Mouse (Mus musculus): Measurements from ENCODE around the gene Map3k3.

The Map3k3 gene

DNA sequence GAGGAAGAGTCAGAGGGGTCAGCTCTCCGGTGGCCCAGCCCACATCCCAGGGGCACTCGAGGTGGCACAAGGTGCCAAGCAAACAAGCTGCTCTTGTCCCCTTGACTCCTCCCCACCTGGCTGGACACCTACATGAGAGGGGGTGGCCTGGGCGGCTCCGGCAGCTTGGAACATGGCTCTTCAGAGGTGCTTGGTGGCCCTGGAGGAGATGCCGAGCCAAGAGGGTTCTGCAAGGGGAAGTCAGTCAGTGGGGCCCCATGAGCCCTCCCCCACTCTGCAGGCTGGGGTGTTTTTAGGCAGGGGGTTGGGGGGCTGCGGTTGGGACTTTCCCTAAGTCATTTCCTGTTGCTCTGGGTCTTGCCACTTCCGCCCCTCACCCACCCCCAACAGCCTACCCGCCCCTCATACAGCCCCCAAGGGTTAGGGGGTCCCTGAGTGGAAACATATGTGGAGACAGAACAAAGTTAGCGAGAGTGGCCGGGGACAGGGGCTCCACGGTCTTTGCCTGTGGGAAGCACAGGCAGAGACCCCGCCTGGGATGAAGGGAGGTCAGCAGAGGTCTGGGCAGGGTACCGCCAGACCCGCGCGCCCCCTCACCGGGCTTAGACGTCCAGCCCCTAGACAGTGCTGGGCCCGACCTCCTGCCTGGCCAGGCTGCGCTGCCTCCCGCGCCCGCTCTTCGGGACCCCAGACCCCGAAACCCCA, 75.0 kb downstream of the Map3k3 start:
- peak; percentile 58 for DNase-seq

DNA sequence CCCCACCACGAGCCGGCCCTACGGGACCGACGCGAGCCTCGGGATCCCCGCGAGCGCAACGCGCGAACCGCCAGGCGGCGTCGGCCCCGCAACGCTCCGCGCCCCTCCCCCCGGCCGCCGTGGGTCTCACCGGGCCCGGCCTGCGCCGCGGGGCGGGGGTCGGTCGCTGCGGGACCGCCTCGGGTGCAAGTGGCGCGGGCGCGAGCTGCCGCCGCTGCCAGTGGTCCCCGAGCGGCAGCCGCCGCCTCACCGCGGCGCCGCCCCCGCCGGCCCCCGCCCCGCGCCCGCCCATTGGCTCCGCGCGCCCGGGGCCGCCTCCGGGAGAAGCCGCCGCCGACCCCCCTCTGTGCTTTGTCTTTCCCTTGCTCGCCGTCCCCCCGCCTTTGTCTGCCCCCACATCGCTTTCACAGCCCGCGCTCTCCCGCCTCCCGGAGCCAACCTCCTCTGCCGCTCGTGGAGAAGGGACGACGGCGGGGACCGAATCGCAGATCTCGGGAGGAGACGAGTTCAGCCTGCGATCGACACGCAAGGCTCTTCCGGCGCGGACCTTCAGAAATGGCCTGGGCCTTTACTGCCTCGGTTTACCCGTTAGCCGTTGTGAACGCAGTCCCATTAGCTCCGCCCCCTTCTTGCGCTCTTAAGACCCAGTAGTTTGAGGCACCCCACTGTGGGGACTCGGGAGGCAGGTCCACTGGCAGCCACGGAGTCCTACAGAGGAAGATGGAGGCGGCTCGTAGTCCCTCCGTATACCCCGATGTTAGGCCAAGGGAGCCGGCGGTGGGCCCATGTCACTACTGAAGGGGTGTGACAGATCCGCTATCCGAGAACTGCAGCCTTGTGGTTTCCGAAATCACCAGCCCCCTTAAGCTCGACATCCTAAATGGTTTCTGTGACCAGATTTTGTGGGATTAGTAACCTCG, 75.8 kb downstream of the Map3k3 start:
- DNase-seq = peak; percentile 85

DNA sequence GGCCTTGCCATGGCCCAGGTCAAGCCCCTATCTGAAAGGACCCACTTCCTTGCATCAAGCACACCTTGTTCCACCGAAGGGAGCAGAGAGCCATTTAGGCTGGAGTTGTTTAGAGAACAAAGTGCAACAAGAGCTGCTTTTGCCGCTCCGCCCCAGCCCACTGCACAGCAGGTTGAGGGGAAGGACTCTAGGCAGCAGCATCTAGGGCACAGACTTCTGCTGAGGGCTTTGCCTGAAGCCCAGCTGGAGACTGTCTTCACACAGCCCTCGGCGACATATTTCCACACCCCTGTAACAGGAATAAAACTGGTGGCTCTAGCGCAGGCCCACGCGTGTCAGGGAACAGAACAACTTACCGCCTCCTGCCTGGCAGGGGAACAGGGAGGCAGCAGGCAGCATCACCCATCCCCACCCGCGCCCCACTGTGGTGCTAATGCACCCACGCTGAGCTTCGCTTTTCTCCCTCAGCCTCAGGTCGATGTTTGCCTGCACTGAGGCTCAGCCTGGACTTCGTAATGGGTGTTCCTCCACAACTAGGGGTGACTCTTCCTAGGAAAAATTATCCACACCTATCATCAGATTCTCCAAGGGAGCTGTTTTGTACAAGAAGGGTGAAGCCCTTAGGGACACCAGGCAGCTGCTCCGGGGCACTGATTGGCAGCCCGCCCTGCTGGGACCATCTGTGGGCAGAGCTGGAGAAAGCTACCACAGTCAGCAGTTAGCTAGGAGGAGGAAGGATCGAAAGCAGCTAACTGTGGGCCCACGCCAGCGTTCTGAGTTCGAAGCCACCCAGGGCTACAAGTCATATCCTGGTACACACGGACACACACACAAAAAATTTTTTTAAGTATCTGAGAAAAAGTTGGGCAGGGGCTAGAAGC, 76.7 kb downstream of the Map3k3 start, which contains the start of the genes Gm10840 and Limd2:
Gm10840 (plus strand) TSS at position 10 of the 881 bp plus-strand sequence.
Limd2 (minus strand) TSS at position 20 of the 881 bp plus-strand sequence.
- DNase-seq = peak; percentile 89

DNA sequence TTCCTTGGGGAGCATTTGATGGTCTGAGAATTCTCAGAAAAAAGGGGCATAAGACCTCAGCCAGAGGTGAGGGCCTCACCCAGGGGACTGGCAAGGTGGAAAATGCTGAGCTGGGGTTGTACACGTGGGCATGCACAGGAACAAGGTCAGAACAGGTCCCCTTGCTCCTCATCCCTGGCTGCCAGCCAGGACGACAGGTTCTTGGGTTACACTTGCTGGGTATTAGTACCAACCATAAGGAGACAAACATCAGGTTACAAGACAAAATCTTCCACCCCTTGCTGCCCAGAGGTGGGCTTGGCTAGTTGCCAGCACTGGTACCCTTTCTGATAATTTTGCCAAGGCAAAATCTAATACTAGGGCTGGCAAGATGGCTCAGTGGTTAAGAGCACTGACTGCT, 77.8 kb downstream of the Map3k3 start:
- DNase-seq = no peak

DNA sequence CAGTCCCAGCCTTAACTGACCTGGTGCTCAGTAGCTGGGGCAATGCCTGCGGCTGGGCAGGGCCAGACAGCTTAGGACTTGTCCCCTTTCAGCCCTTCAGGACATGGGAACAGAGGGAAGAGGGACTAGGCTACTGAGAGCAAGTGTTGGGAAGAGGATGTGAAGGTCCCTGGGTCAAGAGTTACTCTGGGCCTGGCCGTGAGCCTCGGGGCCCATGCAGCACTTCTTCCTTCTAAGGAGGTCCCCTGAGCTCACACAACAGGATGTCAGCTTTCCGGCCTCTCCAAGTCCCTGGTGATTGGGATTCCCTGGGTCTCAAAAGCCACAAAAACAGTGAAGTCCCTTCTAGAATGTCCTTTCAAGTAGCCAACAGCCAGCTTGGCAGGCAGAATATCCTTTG, 79.1 kb downstream of the Map3k3 start:
- DNase-seq = no peak

DNA sequence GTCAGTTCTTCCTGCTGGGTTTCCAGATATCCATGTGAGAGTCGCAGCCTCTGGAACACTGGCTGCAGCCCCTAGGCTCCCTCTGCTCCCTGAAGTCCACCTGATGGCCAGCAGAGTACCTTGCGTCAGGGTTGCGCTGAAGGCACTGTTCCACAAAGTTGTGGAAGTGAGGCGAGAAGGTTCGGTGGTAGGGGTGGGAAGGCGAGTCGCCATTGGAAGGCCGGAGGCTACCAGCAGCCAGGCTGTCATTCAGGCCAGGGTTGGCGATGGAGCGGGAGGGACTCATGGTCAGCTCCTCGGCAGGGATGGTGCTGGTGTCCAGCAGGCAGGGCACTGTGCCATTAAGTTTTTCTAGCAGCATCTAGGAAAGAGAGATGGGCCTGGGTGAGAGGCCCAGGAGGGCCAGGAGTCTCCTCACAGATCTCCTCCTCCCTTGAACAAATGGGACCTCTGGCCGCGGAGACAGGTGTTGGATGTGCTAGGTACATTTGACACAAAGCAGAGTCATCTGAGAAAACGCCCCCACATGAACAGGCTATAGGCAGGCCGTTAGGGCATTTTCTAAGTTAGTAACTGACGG, 80.3 kb downstream of the Map3k3 start:
- DNase-seq = no peak

DNA sequence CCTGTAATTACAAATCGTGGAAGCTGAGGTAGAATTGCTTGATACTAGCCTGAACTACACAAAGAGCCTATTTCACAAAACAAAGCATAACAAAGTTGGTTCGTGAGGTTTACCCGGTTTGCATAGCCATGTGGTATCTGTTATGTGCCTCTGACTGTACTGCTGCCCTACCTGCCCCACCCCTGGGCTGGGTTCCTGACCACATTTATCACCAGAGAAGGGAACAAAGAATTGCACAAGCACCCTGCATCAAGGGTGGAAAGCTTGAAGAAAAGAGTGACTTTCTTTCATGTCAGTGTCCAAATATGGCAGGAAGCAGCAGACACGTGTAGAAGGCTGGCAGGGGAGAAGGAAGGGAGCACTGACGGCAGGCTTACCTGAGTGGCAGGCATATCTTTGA, 83.0 kb downstream of the Map3k3 start:
- no peak for DNase-seq

DNA sequence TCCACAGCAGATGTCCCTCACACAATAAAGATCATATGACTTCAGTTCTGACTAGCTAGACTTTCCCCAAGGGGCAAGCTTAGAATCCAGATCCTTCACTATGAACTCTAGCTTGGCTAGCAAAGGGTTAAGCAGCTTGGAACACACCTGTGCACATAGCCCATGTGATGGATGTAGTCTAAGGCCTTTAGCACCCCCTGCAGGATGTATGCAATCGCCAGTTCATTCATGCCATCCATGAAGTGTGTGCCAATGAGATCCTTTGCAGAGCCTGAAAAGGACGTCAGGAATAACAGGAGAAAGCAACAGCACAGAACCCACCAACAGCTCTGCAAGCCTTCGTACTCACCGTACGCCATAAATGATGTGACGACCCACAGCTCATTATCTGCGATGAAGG, 86.4 kb downstream of the Map3k3 start:
- no peak for DNase-seq

DNA sequence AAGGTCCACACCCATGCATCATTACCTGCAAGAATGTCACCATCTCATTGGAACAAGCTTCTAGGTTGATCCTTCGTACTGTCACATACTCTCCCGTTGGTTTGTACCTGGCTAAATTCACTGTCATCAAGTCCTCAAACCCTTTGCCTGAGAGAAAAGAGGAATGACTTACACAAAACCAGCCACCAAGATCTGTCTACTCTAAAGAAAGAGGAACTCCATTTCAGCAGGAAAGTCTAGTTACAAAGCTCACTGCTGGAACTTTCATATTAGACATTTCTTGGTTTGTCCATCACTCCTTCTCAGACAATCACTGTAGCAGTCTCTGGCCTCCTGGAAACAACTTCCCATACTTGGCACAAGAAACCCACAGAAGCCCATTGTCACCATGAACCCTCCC, 88.8 kb downstream of the Map3k3 start:
- no peak for DNase-seq

DNA sequence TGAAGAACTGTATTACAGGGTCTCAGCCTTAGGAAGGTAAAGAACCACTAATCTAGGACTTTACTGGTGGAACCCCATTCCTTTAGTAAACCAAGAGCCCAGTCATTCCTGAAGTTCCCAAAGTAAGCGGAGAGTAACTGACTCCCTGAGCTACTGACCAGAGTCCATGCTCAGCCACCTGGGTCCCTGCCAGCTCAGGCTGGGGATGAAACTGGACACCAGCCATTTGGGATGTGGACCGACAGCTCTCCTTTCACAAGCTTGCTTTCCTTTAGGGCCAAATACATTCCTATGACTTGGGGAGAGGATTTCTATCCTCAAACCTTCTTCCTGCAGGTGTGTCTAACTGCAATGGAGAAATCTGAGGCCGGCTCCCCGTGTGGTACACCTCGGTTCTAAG, 90.0 kb downstream of the Map3k3 start:
- no peak for DNase-seq

DNA sequence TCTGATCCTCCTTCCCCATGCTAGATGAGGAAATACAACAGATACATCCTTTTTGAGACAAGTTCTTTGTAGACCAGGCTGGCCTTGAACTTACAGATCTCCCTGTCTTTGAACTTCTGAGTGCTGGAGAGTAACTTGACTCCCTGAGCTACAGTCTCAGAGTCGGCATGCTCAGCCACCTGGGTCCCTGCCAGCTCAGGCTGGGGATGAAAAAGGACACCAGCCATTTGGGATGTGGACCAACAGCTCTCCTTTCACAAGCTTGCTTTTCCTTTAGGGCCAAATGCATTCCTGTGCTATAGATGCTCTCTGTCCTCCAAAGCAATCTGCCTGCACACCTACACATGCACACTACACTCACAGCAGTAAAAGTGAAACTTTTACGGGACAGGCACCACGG, 90.7 kb downstream of the Map3k3 start:
- no peak for DNase-seq

DNA sequence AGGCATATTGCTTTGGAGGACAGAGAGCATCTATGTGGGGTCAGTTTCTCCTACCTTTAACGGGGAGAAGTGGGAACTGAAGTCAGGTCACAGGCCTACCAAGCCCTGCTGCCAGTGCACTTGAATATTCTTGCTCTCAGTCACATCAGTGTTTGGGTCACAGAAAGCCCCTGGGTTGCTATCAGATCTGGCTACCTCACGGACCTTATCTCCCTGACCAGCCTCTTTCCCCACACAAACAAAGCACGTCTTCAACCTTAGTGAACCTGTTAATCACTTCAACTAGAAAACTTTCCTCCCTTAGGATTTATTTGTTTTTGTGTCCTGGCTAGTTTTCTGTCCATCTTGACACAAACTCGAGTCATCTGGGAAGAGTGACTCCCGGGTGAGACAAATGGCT, 92.0 kb downstream of the Map3k3 start:
- no peak for DNase-seq

DNA sequence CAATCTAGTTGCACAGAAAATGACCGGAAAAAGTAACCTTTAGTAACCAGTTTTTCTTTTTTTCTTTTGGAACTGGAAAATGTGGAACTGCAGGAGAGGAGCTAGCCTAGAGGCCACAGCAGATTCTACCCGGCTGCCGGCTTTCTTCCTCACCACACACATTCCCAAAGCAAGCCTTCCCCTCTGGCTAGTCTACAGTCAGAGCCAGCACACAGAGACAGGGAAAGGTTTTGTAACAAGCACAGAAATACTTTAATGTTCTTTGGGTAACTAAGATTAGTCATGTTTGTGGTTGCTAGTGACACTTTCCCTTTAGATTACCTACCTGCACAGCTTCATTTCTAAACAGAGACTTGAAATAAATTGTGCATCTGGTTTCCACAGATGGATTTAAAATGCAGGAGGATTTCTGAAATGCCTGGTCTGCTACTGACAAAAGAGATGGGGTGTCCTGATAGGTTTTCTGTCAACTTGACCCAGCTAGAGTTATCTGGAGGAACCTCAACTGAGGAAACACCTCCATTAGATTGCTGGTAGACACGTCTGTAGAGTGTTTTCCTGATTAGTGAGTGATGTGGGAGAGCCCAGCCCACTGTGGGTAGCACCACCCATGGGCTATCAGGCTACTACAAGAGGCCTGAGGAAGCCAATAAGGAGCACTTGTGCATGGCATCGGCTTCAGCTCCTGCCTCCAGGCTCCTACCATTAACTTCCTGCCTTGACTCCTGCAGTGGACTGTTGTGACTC, 93.8 kb downstream of the Map3k3 start:
- no peak for DNase-seq

DNA sequence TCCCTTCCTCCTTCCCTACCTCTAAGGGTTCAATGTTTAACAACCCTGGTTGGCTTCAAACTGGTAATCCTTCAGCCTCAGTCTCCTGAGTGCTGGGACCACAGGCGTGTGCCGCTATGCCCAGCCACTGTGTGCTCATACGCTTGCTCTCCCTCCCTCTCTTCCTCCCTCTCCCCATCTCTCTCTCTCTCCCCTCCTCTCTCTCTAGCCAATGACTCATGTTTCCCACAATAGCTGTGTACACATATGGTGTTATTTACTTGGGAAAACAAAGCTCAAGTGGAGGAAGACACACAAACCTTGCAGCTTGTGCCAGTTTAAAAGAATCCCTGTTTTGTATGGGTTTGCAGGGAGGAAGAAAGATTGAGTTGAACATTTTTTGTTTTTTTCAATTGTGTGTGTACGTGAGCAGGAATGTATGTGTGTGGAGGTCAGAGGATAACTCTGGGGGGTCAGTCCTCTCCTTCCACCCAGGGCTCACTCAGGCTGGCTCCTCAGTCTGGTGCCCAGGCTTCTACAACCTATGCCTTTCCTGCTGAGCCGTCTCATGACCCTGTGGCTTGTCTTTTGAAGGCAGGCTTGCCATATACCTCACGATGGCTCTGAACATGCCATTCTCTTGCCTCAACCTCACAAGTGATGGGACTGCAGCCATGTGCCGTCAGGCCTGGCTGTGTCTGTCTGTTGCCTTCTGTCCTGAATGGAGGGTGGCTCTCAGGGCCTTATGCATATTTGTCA, 95.5 kb downstream of the Map3k3 start:
- DNase-seq = no peak

DNA sequence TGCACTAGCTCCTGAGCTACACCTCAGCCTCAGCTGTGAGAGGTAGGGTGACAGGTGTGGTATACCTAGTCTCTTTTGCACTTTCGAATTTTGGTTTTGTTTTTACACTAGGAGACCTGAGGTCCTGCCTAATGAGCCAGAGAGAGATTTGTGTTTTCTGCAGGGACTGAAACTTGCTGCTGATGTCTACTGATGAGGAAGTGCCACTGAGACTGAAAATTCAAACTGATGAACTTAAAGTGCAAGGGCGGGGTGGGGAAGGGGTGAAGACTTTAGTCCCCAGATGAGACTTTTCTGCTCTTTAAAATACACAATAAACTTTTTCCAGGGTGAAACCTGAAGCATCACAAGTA, 96.0 kb downstream of the Map3k3 start:
- DNase-seq = no peak

DNA sequence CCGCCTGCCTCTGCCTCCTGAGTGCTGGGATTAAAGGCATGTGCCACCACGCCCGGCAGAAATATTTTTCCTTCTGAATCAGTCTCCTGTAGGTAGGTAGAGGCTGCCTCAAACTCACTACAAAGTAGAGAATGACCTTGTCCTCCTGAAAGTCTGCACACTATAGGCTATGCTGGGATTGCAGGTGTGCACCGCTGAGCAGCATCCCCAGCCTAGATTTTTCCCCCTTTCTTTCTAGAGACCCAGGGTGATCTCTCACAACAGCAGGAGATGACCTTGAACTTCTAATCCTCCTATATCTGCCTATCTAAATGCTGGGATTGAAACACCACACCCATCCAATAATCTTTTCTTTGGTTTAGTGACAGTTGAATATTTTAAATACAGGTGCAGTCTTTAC, 102.9 kb downstream of the Map3k3 start:
- no peak for DNase-seq

DNA sequence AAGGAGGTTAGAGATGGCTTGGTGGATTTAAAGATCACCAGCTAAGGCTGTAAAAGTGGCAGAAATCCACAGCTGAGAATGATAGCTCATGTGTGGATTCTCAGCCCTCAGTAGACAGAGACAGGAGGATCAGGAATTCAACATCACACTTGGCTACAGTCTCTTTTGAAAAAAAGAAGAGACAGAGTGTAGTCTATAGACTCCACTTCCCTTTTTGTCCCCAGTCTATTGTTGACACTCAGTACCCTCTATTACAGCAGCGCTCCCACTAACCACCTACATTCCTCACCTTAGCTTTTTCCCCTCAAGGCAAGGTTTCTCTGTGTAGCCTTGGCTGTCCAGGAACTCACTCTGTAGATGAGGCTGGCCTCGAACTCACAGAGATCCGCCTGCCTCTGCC, 107.3 kb downstream of the Map3k3 start:
- no peak for DNase-seq

DNA sequence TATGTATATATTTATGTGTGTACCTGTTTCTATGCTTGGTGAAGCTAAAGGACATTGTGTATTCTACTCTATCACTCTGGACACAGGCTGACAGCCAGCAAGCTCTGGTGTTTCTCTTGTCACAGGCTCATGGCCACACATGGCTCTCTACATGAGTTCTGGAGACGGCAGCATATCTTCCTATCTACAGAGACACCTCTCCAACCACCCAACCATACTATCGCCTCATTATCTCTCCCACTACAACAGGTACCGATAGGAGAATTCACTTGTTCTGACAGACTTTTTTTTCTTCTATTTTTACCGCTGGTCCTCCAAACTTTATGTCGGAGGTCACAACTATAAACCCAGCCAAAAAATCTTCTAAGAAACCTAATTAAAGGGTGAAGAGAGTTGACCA, 107.8 kb downstream of the Map3k3 start:
- no peak for DNase-seq

DNA sequence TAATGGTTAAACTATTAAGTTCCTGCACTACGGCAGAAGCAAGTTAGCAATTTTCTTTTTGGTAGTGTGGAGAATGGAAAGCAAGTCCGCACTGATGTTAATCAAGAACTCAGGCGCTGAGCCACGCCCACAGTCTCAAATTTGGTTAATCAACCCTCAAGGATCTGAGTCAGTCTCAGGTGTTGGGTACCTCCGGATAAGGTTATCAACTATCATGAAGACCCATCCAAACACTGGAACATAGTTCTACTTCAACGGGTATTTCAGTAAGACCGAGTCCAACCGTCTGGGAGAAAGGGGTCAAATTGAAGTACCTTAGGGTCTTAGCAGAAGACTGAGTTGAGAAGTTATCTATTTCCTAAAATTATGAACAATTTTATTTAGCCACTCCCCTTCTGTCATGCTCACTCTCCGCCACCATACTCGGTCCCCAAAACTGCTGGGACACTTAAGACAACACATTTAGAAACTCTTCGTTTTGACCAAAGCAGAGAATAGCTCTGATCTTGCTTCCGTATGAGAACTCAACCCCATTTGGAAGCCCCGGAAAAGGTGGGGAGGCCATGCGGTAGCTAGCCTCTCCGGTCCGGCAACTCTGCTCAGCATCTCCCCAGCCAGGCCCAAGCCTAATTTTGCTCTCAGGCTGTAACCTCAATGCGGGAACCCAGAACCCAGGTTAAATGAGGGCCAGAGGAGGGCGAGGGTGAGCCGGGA, 108.4 kb downstream of the Map3k3 start:
- no peak for DNase-seq

DNA sequence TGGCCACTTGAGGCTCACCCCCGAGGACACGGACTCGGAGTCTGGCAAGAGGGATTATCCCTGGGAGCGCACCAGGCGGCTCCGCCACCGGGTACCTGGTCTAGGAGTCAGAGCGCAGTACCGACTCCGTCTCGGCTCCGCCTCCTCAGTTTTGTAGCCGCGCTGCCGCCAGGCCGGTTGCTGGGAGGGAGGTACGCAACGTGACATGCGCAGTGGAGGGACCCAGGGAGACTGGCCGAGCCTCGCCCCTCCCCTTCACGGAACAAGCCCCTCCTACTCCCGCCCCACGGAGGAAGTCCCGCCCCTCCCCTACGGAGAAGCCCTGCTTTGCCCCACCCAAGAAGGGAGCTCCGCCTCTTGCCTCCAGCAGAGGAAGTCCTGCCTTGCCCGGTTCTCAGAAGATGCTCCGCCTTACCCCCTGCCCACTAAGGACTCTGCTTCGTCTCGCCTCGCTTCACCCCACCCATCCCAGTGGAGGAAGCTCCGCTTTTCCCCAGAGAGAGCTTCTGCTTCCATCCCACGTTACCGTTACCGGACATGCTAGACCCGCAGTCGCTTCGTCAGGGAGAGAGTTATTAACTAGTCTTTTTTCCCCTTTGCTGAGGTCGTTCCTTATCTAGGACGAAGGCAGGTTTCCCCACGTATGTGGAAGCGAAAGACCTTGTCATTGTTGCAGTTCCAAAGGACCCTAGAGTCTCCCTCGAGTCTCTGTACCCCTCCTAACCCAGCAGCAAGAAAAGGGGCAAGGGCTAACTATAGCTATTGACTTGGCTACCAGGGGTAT, 109.2 kb downstream of the Map3k3 start:
- peak; percentile 95 for DNase-seq

Measured in right cerebral cortex, postnatal 25 days (tissue).